Mouse (Mus musculus) hindbrain, embryonic 14.5 days (tissue): ENCODE data around the gene Cacnb1. TPM values are rescaled to one million over a fixed set of nuclear protein-coding genes. Genes with fewer than 3 reads are reported as not detected.

Experiments
- ATAC-seq: fragments of 200-750 bp; cut with Nextera tagmentation; 2 replicates; pipeline ENCODE4 v1.8.0; 2017; ENCODE audit warnings: moderate number of reproducible peaks, mild to moderate bottlenecking, moderate TSS enrichment, moderate library complexity; ENCODE audit not compliant: low FRiP score
- DNase-seq: peaks from one replicate; pipeline ENCODE4 v3.0.0-alpha.2; 2015; ENCODE audit warnings: low spot score
- H3K27ac ChIP-seq: fragments of 300-500 bp; sonication (generic); 2 replicates; pipeline ENCODE4 v1.5.1; 2014; ENCODE audit warnings: mild to moderate bottlenecking, moderate library complexity
- H3K27me3 ChIP-seq: fragments of 300-500 bp; sonication (generic); 2 replicates; pipeline ENCODE4 v1.6.1; 2014; ENCODE audit warnings: mild to moderate bottlenecking, low read length, mixed read lengths; ENCODE audit not compliant: control insufficient read depth, insufficient read depth
- H3K36me3 ChIP-seq: fragments of 300-500 bp; sonication (generic); replicated peaks from 2 replicates; pipeline ENCODE4 v1.6.1; 2014; ENCODE audit not compliant: control insufficient read depth, insufficient read depth
- H3K4me1 ChIP-seq: fragments of 300-500 bp; sonication (generic); replicated peaks from 2 replicates; pipeline ENCODE4 v1.6.1; 2014; ENCODE audit warnings: antibody characterized with exemption, low read length, mixed read lengths; ENCODE audit not compliant: control insufficient read depth, insufficient read depth
- H3K4me2 ChIP-seq: fragments of 300-500 bp; sonication (generic); replicated peaks from 2 replicates; pipeline ENCODE4 v1.6.1; 2014; ENCODE audit warnings: mild to moderate bottlenecking, moderate library complexity
- H3K4me3 ChIP-seq: fragments of 300-500 bp; sonication (generic); replicated peaks from 2 replicates; pipeline ENCODE4 v1.5.1; 2014; ENCODE audit warnings: mild to moderate bottlenecking, low read length
- H3K9ac ChIP-seq: fragments of 300-500 bp; sonication (generic); 2 replicates; pipeline ENCODE4 v1.6.1; 2014
- H3K9me3 ChIP-seq: fragments of 300-500 bp; sonication (generic); 2 replicates; pipeline ENCODE4 v1.6.1; 2016; ENCODE audit warnings: low read length; ENCODE audit not compliant: control insufficient read depth
- WGBS: fragments of 180-500 bp; shearing (Covaris S2); extraction: QIAGEN DNeasy Blood & Tissue Kit; methylation state at CpG from one replicate; pipeline ENCODE4 v1.1.7; 2014; 5-methylcytosine and 5-hydroxymethylcytosine counted together
- polyA plus RNA-seq: library from polyadenylated mRNA; unstranded; fragments of >200 nt; fragmentation: Nextera tagmentation; extraction: Ambion mirVana; gene quantifications from 2 replicates; pipeline ENCODE4 v1.2.1, GENCODE M21; 2014

The Cacnb1 gene
- polyA plus RNA-seq, 1 experiment from 2014 or later, result 40.0 TPM

GRCm38 (mm10) chr11:97998898-97999608 is 23.8 kb downstream of the Cacnb1 start:
- Histone ChIP-seq H3K27me3 (0 out of 2 replicates have a peak, but pooled peaks cover 9% of the 10 kb centered on the region), H3K9ac (no peak overlapping the region), H3K4me1 (peaks cover 14% of the 10 kb centered on the region), H3K4me3 (no peak overlapping the region), H3K9me3 (no peaks in the 10 kb centered on the region), H3K36me3 (peaks cover 18% of the 10 kb centered on the region), H3K4me2 (no peak overlapping the region), H3K27ac (no peak overlapping the region)
- ATAC-seq (no peak), DNase-seq (no peak)
- 69% methylated on average over 7 of the region's 7 CpGs for WGBS

DNA sequence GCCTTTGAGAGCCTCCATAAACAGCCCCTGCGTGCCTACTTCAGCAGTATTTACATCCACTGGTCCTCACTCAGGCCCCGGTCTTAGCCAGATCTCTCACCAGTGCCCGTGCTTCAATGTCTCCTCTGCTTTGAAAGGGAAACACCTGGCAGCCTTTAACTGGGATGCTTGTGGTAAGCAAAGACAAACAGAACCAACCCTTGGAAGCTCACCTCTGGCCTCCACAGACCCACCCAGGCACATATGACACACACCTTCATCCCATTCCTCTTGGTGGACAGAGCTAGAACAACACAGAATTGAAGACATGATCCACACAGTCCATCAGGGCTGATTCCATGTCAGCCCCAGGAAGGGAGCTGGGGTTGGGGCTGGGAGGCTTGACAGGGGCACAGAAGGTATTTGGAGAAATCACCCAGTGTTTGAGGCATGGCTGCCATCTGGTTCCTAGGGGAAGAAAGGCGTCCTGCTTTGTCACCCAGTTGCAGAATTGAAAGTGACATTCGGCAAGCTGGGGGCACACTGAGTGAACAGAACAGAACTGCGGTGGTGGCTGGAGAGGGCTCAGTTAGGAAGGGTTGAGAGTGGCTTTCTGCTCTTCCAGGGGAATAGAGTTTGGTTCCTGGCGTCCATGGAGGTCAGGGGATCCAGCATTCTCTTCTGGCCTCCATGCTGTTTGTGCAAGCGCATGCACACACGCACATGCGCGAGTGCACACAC is 24.6 kb downstream of the Cacnb1 start:
- Histone ChIP-seq H3K9ac (no peak overlapping the region), H3K36me3 (peaks cover 15% of the 10 kb centered on the region), H3K4me3 (no peak overlapping the region), H3K9me3 (no peaks in the 10 kb centered on the region), H3K27ac (no peak overlapping the region), H3K4me1 (peaks cover 14% of the 10 kb centered on the region), H3K27me3 (0 out of 2 replicates have a peak, but pooled peaks cover 10% of the 10 kb centered on the region), H3K4me2 (no peak overlapping the region)
- no peak for DNase-seq
- WGBS, result 84% methylated on average over 11 of the region's 11 CpGs
- ATAC-seq, result no peak

DNA sequence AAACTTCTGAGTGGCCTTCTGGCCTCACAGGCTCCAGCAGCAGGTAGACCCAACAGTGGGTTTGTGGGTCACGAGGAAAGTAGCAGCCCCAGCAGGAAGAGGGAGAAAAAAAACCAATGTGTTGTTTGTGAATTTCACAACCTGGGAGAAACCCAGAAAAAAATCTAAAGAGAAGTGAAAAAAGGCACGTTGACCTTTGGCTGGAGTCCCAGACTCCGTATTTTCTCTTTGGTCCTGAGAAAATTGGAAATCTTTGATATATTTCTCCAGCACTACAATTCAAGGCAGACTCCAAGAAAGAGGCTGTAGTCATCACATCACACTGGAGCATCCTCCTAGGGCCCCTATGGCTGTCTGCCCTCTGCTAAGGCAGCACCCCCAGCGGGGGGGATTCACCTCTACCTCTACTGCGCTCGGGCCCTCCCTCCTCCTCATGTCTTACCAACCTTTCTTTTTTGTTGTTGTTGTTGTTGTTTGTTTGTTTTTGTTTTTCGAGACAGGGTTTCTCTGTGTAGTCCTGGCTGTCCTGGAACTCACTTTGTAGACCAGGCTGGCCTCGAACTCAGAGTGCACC is 25.4 kb downstream of the Cacnb1 start:
- no peak overlapping the region for H3K27ac ChIP-seq
- no peak overlapping the region for H3K4me3 ChIP-seq
- no peak overlapping the region for H3K4me2 ChIP-seq
- 73% methylated on average over 8 of the region's 8 CpGs for WGBS
- H3K9me3 ChIP-seq, result no peaks in the 10 kb centered on the region
- no peak for DNase-seq
- no peak for ATAC-seq
- H3K36me3 ChIP-seq, result peaks cover 8% of the 10 kb centered on the region
- H3K27me3 ChIP-seq, result 0 out of 2 replicates have a peak, but pooled peaks cover 10% of the 10 kb centered on the region
- no peak overlapping the region for H3K9ac ChIP-seq
- H3K4me1 ChIP-seq, result peaks cover 14% of the 10 kb centered on the region

DNA sequence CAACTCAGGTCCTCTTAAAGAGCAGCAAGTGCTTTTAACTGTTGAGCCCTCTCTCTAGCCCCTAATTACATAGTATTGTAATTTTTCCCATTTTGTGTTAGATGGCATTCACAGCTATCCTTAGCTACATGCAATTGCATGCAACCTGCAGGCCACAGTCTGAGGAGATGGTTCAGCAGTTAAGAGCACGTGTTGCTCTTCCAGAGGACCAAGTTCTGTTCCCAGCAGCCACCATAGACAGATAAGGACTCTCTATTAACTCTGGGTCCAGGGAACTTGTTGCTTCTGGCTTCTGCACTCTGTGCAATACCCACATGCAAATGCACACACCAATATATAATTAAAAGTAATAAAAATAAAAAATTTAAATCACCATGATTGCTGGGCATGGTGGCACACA is 26.1 kb downstream of the Cacnb1 start:
- DNase-seq (no peak), ATAC-seq (no peak)
- Histone ChIP-seq H3K4me3 (no peak overlapping the region), H3K9me3 (no peaks in the 10 kb centered on the region), H3K36me3 (0 out of 2 replicates have a peak, but pooled peaks cover 1% of the 10 kb centered on the region), H3K27ac (no peak overlapping the region), H3K4me1 (peaks cover 14% of the 10 kb centered on the region), H3K4me2 (no peak overlapping the region), H3K27me3 (0 out of 2 replicates have a peak, but pooled peaks cover 10% of the 10 kb centered on the region), H3K9ac (no peak overlapping the region)
- 75% methylated on average over 1 of the region's 1 CpGs for WGBS

DNA sequence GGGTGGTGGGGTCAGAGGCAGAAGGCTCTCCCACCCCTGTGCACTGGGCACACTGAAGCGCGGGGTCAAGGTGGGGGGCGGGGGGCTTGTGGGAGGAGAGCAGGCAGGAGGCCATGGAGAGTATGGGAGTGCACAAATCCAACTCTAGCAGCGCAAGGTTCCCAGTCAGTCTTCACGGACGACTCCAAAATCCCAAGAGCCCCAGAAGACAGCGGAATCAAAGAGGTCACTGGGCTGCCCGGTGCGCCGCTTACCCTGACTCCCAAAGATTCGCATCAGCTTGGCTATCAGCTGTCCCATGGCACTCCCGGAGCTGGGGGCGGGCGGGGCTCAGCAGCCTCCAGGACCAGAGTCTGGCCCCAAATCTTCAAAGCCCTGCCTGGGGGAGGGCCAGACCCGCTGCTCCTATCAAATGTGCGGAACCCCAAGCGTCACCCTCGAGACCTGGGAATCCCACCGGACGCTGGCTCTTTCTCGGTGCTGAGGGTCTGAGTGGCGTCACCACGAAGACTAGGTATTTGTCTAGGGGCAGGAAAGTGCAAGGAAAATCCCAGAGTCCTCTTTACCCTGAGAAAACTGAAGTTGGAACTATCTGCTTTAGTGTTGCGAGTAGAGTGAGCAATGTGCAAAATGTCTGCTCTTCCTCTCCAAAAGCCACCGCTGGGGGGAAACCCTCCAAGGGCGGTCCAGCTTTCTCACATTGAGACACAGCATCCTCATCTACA is 27.1 kb downstream of the Cacnb1 start, which contains the start of gene Arl5c:
Arl5c (minus strand) TSS at position 618 of the 725 bp plus-strand sequence.
- Histone ChIP-seq H3K27me3 (0 out of 2 replicates have a peak, but pooled peaks cover 10% of the 10 kb centered on the region), H3K4me1 (peaks cover 14% of the 10 kb centered on the region), H3K4me2 (peak within 1 kb of the TSS; percentile 63), H3K9ac (peak within 1 kb of the TSS; percentile 48), H3K9me3 (no peaks in the 10 kb centered on the region), H3K27ac (no peak within 1 kb of the TSS), H3K4me3 (peak within 1 kb of the TSS; percentile 28), H3K36me3 (no peaks in the 10 kb centered on the region)
- DNase-seq (no peak), ATAC-seq (peak; percentile 36; the same call in 1 of the 2 replicates)
- WGBS, result under 1% methylated on average over 24 of the region's 26 CpGs

DNA sequence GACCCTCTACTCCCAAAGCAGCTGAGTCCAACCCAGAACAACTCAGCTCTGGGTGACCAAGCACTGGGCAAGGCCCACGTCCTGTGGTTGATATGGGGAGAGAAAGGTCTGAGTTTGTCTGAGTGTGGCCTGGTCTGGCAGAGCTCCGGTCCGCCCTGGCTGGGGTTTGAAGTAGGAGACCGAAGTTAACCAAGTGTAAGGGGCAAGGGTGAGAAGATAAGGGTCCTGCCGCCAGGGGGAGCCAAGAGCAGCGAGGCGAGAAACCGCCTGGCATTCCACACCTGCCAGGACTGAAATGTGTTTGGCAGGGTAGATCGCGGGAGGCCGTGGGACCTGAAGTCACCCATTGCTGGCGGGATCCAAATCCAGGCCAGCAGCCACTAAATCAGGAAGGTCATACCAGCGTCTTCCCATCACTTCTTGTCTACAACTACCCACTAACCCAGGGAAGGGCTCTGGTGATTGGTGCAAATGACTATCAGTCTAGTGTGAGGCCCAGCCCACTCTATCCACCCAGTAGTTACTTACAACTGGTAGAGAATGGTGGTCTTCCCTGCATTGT is 28.2 kb downstream of the Cacnb1 start:
- DNase-seq (no peak), ATAC-seq (peak; percentile 61; the same call in 1 of the 2 replicates)
- 0 out of 2 replicates have a peak overlapping the region, but pooled peaks have one; percentile 48 for H3K9ac ChIP-seq
- peak overlapping the region; percentile 28 for H3K4me3 ChIP-seq
- 0 out of 2 replicates have a peak, but pooled peaks cover 10% of the 10 kb centered on the region for H3K27me3 ChIP-seq
- H3K4me1 ChIP-seq, result peaks cover 25% of the 10 kb centered on the region
- H3K4me2 ChIP-seq, result peak overlapping the region; percentile 63
- H3K27ac ChIP-seq, result no peak overlapping the region
- 4% methylated on average over 13 of the region's 13 CpGs for WGBS
- H3K36me3 ChIP-seq, result no peaks in the 10 kb centered on the region
- no peaks in the 10 kb centered on the region for H3K9me3 ChIP-seq

DNA sequence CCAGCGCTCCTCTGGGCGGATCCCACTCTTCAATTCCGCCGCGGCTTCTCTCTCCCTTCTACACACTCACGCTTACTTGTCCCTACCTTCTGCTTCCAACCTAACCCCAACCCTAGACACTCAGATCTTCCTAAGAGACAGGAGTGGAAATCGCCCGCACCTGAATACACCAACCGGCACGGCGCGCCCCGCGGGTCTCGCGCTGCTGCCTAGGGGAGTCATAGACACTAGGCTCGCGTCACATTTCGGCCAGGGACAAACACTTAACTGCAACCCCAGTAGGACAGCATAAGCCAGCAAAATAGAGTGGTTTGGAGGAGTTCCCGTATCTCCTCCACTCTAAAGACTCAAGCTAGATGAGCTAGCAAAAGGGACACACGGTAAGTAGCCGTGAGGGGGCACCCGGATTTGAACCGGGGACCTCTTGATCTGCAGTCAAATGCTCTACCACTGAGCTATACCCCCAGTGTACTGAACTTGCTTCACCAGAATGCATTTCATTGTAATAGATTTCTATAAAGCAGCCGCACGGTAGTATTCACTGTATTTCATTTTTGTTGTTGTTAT is 34.2 kb downstream of the Cacnb1 start:
- ATAC-seq, result peak; percentile 87
- WGBS, result under 1% methylated on average over 26 of the region's 26 CpGs
- peak overlapping the region; percentile 83 for H3K27ac ChIP-seq

More for the DNA sequence above, 34.2 kb downstream of the Cacnb1 start:
- peaks cover 14% of the 10 kb centered on the region for H3K4me1 ChIP-seq
- H3K27me3 ChIP-seq, result peaks cover 28% of the 10 kb centered on the region
- no peaks in the 10 kb centered on the region for H3K9me3 ChIP-seq
- no peaks in the 10 kb centered on the region for H3K36me3 ChIP-seq
- H3K9ac ChIP-seq, result peak overlapping the region; percentile 70
- H3K4me3 ChIP-seq, result peak overlapping the region; percentile 82
- peak overlapping the region; percentile 85 for H3K4me2 ChIP-seq
- DNase-seq, result peak; percentile 99
